Mouse (Mus musculus): Measurements from ENCODE around the gene Kptn.

GRCm38 (mm10) chr7:16175542-16175931 is 55.8 kb downstream of the Kptn start:
- TF ChIP-seq CTCF (IDR thresholded peaks at IDR 0.05; ENCODE audit: extremely low read depth, insufficient read depth, insufficient read length, insufficient replicate concordance) (no peak), POLR2A (IDR thresholded peaks at IDR 0.05; ENCODE audit: low read depth, low read length) (no peak)

Data from spleen, adult 2 months (tissue).